Mouse (Mus musculus): ENCODE measurements around the gene Kif7.

GRCm38 (mm10) chr7:79736511-79736910 is 21.0 kb upstream of the Kif7 start:
- TF ChIP-seq CTCF (IDR thresholded peaks at IDR 0.05; ENCODE audit: low read depth, low read length) = no peak
- no peak for TF ChIP-seq POLR2A (IDR thresholded peaks at IDR 0.05; ENCODE audit: borderline replicate concordance, low read depth, low read length)
